Mouse (Mus musculus) retina, postnatal 1 day (tissue): ENCODE results near the gene Erg.
A peak's percentile ranks its signal among the peaks of the same experiment; 100 is the strongest.

Experiments used
- DNase-seq: peaks from one replicate; pipeline ENCODE4 v3.0.0-alpha.2; 2012

The Erg gene

DNA sequence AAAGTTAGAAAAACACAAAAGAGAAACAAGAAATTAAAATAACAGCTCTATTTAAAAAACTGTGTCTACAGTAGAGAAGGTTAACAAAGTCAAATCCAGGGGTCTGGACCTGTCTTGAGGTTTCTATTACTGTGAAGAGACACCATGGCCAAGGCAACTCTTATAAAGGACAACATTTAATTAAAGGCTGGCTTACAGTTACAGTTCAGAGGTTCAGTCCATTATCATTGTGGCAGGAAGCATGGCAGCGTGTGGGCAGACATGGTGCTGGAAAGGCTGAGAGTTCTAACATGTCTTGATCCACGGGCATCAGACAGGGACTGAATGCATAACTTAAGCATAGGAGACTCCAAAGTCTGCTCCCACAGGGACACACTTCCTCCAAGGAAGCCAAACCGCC, 111.4 kb downstream of the Erg start:
- no peak for DNase-seq

DNA sequence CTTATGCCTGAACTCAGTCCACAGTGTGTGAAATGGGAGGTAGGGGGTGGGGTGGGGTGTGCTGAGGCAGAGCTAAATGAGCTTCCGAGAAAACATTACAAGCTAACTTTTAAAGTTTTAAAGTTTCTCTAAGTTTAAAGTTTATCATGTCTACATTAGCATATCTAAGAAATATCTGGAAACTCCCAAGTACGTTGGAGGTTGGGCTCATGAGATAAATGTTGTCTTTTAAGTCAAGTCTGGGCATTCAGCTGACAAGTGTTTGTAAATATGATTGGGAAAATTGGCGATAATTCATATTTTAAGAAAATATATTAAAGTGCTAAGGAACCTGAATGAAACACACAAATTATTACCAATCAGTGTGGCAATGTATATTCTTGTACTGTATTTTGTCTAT, 112.4 kb downstream of the Erg start:
- DNase-seq: no peak

DNA sequence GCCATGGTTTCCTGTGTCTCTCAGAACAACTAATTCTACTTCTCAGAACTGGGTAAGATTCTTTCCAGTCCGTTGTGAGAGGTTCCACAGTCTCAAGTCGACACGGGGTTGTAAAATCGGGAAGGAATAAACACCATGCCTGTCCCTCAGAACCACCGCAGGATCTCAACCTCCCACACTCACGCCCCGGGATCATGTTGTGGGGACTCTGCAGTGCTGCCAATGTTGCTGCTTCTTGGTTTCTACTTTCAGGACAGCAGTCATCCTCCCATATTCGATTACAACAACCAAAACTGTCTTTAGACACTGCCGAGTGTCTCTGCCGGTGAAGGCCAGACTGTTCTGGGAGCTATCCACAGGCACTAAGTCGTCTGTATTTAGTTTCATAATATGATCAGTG, 113.6 kb downstream of the Erg start:
- DNase-seq: no peak

DNA sequence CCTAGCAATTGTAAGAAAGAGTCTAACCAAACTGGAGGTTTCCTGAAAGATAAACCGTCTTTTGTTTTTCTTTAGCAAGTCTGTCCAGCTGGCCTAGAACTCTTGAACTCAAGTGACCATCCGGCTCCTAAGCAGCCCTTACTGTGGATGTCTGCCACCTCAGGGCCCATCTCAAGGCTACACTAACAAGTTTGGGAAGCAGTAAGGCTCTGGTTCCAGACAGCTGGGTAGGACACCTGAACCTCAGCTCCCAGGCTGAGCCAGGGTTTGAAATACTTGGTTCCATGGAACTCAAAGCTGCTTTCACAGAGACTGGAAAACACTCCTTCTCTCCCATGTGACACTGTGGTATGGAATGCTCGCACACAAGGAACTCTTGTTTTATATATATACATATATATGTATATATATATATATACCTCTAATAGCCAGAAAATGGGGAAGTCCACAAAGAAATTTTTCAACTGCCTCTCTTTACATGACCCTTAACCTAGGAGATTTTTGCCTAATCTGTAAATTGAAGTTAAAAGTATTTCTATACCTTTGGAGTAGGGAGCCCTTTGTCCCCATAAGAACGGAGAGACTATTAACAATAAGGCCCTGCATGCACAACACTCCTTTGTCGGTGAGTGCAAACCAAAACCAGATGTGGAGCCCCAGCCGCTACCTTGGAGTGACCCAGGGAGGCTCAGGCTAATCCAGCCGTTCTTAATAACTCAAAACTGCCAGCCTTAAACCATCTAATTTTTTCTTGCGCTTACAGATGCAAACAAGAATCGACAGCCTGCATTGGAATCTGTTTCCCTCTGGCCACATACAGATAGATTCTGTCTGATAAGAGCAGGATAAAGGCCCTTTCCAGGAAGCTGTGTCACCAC, 116.9 kb downstream of the Erg start:
- no peak for DNase-seq

DNA sequence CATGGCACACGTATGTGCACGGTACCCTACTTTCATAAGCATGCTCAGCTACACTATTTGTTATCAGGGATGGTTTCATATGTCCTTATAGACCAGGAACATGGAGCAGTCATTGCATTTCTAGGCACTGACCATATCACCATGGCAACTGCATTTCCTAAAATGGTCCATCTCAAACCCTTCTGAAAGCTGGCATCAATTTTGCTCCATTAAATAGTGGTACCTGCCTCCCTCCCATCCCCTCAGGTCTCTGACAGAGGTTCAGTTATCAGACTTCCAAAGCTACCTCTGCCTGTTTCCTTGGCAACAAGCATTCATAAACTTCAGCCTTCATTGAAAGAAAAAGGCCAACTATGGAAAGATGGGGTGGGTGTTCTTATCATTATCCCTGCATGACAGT, 118.5 kb downstream of the Erg start:
- no peak for DNase-seq

DNA sequence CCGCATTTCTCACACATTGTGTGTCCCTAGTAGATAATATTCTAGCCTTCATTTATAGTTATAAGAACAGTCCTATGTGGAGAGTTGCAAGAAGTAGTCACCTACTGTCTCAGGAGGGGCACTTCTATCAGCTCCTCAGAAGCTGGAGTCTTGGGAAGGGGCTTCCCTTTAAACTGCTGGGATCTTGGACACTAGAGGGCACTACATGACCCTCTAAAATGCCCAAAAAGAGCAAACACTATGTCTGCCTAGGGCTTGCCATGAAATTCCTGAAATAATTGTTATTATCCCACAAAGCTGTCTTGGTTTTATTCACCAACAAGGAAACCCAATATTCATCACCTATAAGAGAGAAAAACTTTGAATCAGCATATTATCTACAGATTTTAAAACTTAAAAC, 119.8 kb downstream of the Erg start:
- peak; percentile 57 for DNase-seq

DNA sequence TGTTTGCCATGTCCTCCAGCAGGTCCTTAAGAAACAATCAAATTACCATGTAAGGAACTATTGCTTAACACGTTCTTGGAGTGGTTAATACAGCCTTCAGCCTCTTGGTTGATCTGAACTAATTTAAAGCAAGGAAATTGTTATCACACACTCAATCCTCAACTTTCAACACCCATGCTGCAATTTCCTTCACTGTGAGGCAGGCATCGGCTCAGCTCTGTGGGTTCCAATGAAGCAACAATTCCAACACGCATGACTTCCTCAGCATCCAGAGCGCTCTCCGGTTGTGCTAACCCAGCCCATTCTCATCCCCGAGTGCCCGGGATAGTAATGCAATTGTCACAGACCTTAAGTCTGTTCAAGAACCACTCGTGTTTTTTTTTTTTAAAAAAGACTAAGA, 121.8 kb downstream of the Erg start:
- DNase-seq: no peak

DNA sequence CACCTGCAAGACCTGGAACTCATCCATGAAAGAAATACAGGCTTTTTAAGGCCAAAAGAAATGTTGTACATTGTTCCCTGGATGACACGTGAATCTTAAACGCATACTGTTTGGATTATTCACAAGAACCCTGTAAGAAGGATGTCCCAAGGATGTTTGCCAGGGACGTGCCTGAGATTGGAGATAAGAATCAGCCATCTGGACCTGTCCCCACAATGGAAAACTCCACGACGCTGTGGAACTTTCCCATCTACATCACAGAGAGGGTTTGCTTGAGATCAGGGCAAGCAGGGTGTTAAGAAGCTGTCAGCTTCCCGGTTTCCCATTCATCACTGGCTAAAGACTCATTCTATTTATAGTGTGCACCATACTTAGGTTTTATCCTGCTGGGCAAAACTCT, 122.6 kb downstream of the Erg start:
- DNase-seq: no peak

DNA sequence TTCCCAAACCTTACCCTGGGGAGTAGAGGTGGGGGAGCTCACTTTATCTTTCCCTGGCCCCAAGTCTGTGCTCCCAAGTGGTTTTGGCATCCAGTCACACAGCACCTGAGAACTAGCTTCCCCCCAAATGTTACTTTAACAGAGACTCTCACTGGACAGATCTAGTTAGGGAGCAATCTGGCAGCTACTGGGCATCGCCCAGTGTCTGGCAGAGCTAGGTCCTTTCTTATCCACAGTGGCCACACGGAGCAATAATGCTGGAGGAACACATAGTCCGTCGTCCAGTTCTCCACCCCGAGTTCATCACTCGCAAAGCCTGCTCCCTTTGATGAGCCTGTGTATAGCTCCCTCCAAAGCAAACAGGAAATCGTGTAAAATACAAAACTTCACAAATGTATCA, 124.5 kb downstream of the Erg start:
- no peak for DNase-seq

DNA sequence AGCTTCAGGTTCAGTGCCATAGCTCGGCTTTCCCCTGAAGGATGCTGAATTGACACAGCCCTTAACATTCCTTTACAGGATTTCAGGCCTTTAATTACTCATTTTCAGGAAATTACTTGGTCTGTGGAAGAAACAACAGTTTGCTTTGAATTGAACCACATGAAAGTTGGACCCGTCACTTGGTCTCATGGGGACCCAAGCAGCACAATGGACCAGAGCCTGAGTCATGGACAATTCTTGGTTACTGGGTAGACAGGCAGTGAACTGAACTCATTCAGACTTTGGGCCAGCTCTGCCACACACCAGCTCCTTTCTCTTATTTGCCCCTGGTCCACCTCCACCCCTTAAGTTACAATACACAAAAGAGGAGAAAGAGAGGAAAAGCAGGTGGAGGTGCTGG, 126.1 kb downstream of the Erg start:
- DNase-seq: no peak

DNA sequence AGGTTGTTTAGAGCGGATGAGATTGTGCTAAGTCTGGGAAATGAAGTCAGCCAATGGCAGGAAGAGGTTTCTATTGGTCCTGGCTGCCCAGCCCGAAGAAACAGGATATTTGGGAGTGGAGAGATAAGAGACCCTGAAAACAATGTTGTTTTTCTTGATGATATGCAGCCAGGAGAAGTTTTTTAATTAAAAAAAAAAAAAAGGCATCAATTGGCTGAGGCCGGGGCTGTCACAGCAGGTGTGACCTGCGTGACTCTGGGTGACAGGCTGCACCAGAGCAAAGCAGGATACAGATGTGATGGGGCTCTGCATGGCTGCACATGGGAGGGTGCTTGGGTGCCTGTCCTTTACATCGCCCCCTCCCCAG, 127.1 kb downstream of the Erg start:
- DNase-seq: no peak

DNA sequence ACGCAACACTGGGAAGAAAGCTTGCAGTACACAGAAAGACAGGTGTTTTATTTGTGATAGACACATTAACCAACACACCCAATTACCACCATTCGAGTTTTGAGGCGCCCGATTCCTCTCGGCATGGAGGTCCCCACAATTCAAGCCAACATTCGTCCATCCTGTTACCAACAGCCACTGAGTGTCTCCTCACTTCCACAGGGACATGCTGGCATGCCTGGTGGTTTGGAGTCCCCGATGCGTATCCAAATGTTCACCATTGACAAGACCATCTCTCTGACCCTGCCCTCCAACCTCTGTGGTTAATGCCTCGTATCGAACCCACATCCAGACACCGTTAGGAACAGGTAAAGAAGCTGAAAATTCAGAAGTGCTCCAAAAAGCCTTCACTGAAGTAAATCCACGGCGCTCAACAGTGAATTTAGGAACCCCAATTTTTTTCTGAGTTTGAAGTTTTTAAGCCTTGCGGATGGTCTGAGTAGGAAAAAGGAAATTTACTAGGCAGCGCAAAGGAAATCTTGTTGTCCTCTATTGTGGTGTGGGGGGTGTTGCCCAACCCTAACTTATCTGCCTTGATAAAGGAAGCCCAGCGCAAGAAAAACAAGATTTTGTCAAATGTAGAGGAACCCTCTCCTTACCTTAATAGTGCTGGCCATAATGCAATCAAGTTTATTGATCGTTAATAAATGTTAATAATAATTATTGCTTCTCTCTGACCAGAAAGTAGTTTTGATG, 127.6 kb downstream of the Erg start:
- no peak for DNase-seq

DNA sequence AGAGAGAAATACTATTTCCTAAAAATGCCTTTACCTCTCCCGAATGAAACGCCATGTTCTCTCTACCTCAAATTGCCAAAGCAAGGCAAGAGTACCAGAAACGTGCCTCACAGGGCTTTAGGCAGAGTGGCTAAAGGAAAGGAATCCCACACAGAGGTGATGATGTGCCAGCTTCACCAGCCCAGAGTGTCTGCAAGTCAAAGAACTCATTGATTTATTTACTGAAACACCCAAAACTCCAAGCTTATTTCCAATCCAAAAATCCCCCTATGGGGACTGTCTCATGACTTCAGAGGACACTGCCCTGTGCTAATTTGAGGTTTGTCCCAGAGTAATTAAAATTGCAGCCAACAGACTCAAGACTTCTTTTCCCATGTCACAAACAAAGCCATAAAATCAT, 129.4 kb downstream of the Erg start:
- DNase-seq: no peak

DNA sequence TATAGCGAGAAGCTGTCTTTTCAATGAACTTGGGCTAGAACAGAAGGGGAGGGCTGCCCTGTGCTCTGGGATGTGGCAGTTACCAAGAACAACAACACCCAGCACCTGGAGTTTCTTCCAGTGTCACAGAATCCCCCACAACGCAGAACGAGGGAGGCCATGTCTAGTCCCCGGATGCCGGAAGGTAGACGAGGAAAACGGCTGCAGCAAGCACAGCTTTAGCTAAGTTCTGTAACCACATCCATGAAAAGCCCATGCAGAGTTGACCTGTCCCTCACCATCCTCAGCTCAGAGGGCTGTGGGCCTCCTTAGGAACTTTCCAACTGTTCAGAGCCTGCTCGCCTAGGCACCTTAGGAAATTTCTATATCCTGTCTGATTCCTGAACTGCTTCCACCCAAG, 130.5 kb downstream of the Erg start:
- DNase-seq: no peak

DNA sequence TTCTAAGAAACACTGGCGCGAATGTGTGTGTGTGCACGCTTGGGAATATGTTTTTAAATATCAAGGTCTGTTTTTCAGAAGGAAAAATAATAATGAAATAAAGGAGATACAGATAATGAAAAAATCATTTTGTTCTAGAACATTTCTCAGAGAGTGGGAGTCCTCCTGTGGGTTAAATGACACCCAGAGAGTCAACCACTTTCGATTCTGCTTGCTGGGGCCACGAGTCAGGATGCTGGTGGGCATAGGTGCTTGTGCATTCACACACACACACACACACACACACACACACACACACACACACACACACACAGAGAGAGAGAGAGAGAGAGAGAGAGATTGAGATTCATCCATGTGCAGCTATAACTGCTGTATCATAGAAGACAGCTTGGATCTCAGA, 130.9 kb downstream of the Erg start:
- DNase-seq: no peak

DNA sequence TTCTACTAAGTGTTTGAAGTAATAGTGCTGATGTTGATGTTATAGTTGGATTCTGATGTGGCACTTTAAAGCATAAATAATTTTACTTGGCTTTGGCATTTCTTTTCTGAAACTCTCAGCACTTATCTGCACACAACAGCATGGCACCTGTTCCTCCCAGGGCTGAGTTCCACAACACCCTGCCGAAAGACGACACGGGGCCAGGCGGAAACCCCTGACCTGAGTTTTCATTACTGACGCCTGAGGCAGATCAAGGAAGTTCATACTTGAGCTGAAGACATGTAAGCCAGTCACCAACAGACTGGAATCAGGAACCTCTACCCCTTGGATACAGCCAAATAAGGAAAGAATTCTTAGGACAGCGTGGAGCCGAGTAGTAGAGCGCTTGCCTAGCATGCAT, 134.0 kb downstream of the Erg start:
- no peak for DNase-seq

DNA sequence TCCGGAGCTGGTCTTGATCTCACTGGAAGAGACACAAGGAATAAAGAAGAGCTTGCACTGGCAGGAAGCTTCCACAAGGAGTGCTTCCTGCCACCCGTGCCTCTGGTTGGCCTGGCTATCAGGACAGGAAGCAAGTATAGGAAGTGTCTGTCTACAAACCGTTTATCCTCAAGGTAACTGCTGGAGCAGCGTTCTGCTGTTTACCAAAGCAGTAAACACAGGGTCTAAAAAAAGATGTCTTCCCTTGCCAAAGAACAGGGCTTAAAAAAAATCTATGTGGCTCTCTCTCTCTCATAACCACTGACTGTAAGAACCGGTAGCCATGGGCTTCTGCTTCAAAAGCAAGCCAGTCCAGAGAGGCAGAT, 137.1 kb downstream of the Erg start:
- no peak for DNase-seq

DNA sequence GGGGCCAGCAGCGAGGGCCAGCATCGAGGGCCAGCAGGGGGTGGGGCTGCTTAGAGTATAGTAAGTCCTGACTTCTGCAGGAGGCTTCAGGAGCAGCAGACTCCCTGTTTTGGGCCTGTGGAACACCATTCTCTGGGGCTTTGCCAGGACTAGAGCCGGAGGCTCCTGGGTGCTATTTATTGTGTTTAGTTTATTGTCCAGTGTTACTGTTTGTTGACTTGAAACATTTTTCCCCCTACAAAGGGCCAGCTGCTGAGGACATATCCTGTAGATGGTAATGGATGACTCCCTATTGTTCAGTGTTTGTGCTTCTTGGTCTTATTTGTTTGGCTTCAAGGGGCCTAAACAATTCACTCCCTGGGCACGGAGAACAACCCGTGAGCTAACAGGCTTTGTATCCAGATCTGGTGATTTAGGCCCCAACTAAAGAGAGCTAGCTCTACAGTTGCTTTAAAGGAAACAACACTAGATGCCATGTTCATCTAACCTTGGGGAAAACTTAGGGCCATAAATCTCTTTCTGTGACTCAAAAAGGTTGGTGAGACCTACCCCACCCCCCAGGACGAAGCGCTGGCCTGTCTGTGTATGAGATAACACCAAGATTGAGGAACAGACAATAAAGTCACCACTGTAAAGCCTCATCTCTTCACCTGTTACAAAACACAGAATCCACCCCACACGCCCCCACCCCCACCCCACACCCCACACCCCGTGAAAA, 137.6 kb downstream of the Erg start:
- no peak for DNase-seq

DNA sequence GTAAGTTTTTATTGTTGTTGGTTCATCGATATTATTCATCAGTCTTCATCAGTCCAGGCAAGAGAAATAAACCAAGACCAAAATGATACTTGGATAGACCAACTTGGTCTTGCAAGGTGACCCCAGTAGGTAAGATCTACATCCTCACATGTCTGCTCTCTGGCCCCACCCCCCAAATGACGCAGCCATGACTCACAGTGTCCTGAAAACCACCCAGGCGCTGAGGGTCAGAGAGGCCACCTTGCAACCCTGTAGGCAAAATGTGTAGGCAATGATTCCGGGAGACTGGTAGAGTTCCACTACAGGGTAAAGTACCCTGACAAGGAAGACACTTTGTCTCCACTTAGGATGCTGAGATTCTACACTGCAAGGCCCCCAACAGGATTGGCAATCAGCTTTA, 138.5 kb downstream of the Erg start:
- DNase-seq: no peak

DNA sequence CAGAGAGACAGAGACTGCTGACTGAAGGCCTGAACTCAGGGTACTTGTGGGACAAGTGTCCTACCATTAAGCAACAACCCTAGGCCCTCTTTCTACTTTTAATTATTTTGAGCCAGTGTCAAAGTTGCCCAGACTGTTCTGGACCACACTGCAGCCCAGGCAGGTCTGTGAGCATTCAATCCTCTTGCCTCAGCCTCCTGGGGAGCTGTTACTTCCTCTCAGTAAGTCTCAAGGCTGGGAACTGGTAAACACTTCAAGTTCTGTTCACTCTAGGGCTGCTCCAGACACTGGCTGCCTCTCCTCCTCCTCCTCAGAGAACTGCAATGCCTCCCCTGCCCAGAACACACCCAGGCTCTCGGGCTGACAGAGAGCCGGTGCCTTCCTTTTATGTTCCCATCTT, 140.0 kb downstream of the Erg start:
- DNase-seq: no peak

DNA sequence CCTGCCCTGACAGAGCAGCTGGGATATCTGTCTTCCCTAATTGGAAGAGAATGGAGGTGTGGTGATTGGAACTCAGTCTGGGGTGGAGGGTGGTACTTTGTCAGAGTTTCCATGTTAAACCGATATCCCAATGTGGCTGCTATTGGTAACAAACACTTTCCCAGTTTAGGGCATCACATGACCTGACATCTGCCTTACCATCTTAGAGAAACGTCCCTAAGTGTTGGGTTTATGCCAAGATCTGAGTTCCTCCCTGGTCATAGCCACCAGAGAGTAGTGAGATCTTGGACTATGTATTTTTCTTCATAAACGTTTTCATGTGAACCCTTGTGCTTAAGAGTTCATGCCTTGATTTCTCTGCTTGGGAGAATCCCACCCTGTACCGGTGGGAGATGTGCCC, 144.4 kb downstream of the Erg start:
- DNase-seq: no peak

DNA sequence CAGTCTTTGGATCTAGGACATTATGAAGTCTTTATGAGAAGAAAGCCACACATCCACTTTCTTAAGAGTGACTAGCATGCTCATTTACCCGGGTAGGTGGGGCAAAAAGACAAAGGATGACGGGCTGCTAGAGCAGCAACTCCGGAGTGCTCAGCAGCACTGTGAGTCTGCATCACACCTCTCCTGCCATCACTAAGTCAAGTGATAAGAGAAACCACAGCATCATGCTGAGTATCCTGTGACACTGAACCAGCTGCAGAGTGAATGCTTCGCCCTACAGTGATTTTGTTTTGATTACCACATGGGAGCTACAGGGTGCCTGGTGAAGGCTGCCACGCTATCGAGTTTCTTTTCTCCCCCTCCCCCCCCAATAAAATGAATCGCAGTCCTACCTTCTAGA, 145.2 kb downstream of the Erg start:
- no peak for DNase-seq

DNA sequence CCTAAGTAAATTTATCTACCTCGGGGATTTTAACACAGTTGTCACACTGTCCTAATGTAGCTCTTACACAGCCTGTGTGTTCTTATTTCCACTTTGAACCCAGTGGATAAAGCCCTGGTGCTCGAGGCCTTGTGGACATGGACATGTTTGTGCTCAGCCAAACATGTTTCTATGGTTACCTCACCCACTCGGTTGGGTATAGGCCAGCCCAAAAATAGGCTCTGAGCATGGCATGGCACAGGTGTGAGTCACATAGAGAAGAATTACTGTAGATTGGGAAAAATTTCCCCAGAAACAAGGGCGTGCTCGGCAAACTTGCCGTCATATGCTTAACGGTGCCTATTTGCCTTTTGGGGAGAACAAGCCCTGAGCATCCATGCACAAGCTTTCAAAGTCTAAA, 146.1 kb downstream of the Erg start:
- no peak for DNase-seq

DNA sequence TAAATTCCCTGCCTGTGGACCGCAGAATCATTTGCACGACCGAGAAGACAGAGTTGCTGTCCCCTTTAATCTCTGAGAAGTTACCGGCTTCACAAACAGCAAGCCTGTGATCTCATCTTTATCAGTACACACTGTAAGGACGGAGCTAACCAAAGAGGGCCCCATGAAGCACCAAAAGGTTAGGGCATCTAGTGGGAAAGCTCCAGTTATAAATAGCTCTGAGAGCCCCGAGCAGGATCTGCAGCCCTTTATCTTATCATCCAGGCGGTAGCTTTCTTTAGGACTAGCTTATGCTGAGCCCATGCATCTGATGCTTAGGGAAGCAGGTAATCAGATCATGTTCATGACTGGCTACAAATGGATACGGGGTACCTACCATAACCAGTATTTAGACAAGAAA, 146.6 kb downstream of the Erg start:
- DNase-seq: peak; percentile 29
